Mouse (Mus musculus): ENCODE measurements around the gene Eepd1. TPM values are rescaled to one million over a fixed set of nuclear protein-coding genes. Genes with fewer than 3 reads are reported as not detected.

The Eepd1 gene
- polyA plus RNA-seq, 1 experiment from 2014 or later, result 5.9 TPM

Other genes with a start within 250 kb of the Eepd1 start
- 79.4 and 89.8 TPM in 2 replicates for gene Sept7, start 229.1 kb upstream of the Eepd1 start, polyA plus RNA-seq (2015; fragmentation: Nextera tagmentation; extraction: Ambion mirVana)

Measured in liver, embryonic 15.5 days (tissue).